Mouse (Mus musculus) thymus, adult 2 months (tissue): ENCODE measurements around the gene Prdm10. TPM values are rescaled to one million over a fixed set of nuclear protein-coding genes. Genes with fewer than 3 reads are reported as not detected.

ENCODE experiments used
- DNase-seq: peaks from one replicate; pipeline ENCODE4 v3.0.0; 2021
- H3K27ac ChIP-seq: fragments of 200-500 bp; 2 replicates; pipeline ENCODE4 v1.5.1; 2012; ENCODE audit warnings: low read length, control low read depth; ENCODE audit not compliant: control insufficient read depth, insufficient read depth
- H3K27me3 ChIP-seq: fragments of 200-500 bp; 2 replicates; pipeline ENCODE4 v1.6.1; 2012; ENCODE audit warnings: mild to moderate bottlenecking, low read length, moderate library complexity, mixed read lengths; ENCODE audit not compliant: control insufficient read depth, insufficient read depth
- H3K36me3 ChIP-seq: fragments of 200-500 bp; 2 replicates; pipeline ENCODE4 v1.6.1; 2012; ENCODE audit warnings: mild to moderate bottlenecking, low read length, moderate library complexity; ENCODE audit not compliant: control insufficient read depth, insufficient read depth
- H3K4me1 ChIP-seq: fragments of 200-500 bp; replicated peaks from 2 replicates; pipeline ENCODE4 v1.6.1; 2012; ENCODE audit warnings: low read length; ENCODE audit not compliant: control insufficient read depth, insufficient read depth
- H3K4me3 ChIP-seq: fragments of 200-500 bp; 2 replicates; pipeline ENCODE4 v1.5.1; 2012; ENCODE audit warnings: mild to moderate bottlenecking, low read length, control low read depth, moderate library complexity; ENCODE audit not compliant: control insufficient read depth, insufficient read depth
- CTCF ChIP-seq: fragments of 200-500 bp; IDR thresholded peaks from 2 replicates; pipeline ENCODE4 v1.5.1; 2012; ENCODE audit warnings: mild to moderate bottlenecking, control low read depth, low read length, moderate library complexity, borderline replicate concordance; ENCODE audit not compliant: control insufficient read depth, poor library complexity, insufficient read depth; ENCODE audit errors: extremely low read depth
- POLR2A ChIP-seq: fragments of 200-500 bp; IDR thresholded peaks from 2 replicates; pipeline ENCODE4 v1.6.1; 2012; ENCODE audit warnings: mild to moderate bottlenecking, low read length, control low read depth, moderate library complexity; ENCODE audit not compliant: control insufficient read depth, poor library complexity, insufficient read depth; ENCODE audit errors: extremely low read depth
- WGBS: fragments of 180-500 bp; shearing (Covaris S2); methylation state at CpG from one replicate; pipeline ENCODE4 v1.1.7; 2018; 5-methylcytosine and 5-hydroxymethylcytosine counted together
- polyA plus RNA-seq: library from polyadenylated mRNA; depleted of rRNA; stranded (reverse); fragments of >200 nt; gene quantifications from 2 replicates; pipeline ENCODE4 v1.2.3, GENCODE M21; 2012; rRNA removed

Gene Prdm10
- polyA plus RNA-seq, 1 experiment, result 21.8 TPM

DNA sequence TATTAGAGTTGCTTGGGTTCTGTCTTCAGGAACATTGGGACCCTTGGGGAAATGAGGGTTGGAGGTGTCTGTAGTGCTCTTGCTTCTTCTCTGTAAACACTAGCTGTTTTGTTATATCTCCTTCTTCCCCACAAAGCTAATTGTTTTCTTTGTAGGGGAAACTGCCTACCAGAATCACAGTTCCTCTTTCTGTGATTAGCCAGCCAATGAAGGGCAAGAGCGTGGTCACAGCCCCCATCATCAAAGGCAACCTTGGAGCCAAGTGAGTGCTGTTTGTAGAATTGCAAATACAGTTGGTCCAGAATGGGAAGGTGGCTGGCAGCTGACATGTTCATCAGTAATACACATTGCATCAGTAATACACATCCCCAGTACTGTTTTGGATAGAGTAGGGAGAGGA, 138.5 kb downstream of the Prdm10 start:
- no peak for DNase-seq
- H3K4me1 ChIP-seq, result no peaks in the 10 kb centered on the region
- no peak overlapping the region for H3K27ac ChIP-seq
- H3K27me3 ChIP-seq, result no peaks in the 10 kb centered on the region
- WGBS, result 82% methylated on average over 1 of the region's 1 CpGs
- H3K36me3 ChIP-seq, result peaks cover 77% of the 10 kb centered on the region
- no peak overlapping the region for H3K4me3 ChIP-seq
- TF ChIP-seq CTCF, result no peak
- TF ChIP-seq POLR2A, result no peak

DNA sequence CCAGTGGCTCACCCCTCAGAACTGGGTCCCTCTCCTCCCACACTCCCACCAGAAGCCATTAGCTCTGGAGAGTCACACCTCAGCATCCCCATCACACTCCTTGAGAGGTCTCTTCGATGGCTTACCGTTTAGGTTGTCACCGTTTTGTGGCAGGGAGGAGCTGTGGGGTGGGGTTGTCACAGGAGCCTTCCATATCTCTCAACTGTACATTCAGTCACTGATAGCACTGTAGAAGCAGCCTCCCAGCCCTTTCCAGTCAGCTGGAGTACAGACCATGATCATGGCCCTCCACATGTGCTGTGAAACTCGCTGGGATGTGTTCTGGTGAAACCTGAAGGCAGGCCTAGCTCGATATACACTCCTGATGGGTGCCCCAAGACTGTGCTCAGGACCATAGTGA, 141.8 kb downstream of the Prdm10 start:
- no peaks in the 10 kb centered on the region for H3K27me3 ChIP-seq
- H3K4me1 ChIP-seq, result no peaks in the 10 kb centered on the region
- 95% methylated on average over 5 of the region's 5 CpGs for WGBS
- H3K36me3 ChIP-seq, result peaks cover 49% of the 10 kb centered on the region
- DNase-seq, result no peak
- H3K27ac ChIP-seq, result no peak overlapping the region
- H3K4me3 ChIP-seq, result no peak overlapping the region
- TF ChIP-seq CTCF (no peak), POLR2A (no peak)

DNA sequence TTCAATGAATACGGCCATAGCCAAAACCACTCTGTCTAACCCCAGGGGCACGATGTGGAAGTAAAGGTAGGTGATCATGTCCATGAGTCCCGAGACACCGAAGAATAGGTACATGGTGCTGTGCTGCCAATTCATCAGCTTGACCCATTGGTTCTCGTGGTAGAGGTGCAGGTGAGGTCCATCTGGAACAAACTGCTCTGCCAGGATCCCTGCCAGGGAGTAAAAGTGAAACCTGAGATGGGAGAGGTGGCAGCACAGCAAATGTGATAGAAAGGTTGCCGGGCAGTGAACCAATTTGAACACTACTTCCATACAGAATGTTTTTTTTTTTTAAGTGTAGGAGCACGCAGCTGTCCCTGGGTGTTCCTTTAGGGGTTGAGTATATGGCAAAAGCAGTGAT, 148.6 kb downstream of the Prdm10 start:
- Histone ChIP-seq H3K36me3 (no peaks in the 10 kb centered on the region), H3K4me1 (no peaks in the 10 kb centered on the region), H3K4me3 (no peak overlapping the region), H3K27ac (no peak overlapping the region), H3K27me3 (no peaks in the 10 kb centered on the region)
- 92% methylated on average over 7 of the region's 7 CpGs for WGBS
- no peak for TF ChIP-seq POLR2A
- DNase-seq, result no peak

DNA sequence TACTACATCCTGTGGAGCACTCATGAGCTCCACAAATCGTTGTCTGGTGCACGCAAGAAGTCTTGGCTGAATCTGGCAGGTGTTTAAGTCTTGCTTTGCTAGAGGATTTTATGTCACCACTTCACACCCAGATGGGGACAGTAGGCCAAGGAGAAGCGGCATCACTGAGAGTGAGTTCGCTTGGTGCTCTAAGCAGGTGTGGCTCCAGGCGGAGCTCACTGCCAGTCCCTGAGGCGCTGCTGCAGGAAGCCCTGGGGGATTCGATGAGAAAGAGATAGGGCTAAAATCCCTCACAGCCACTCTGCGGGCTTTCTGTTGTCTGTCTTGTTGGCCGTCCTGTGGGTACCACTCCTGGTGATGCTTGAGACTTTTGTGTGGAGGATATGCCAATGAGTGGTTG, 149.7 kb downstream of the Prdm10 start:
- WGBS, result 79% methylated on average over 9 of the region's 9 CpGs

More for the DNA sequence above, 149.7 kb downstream of the Prdm10 start:
- no peak overlapping the region for H3K4me3 ChIP-seq
- H3K27me3 ChIP-seq, result no peaks in the 10 kb centered on the region
- no peaks in the 10 kb centered on the region for H3K36me3 ChIP-seq
- TF ChIP-seq POLR2A (no peak), CTCF (no peak)
- no peak for DNase-seq
- H3K4me1 ChIP-seq, result no peaks in the 10 kb centered on the region
- H3K27ac ChIP-seq, result no peak overlapping the region

Other genes with a start within 250 kb of the Prdm10 start
- gene Zbtb44, start 249.9 kb upstream of the Prdm10 start, polyA plus RNA-seq, result 10.4 and 14.7 TPM in 2 replicates
- gene St14, start 148.7 kb upstream of the Prdm10 start, polyA plus RNA-seq, result 13.8 and 15.8 TPM in 2 replicates
- gene Aplp2, start 68.7 kb upstream of the Prdm10 start, polyA plus RNA-seq, result 163 and 188 TPM in 2 replicates
- gene Nfrkb, start 105.7 kb downstream of the Prdm10 start, polyA plus RNA-seq, result 68.7 and 82.9 TPM in 2 replicates
- 21.8 and 24.0 TPM in 2 replicates for gene Tmem45b, start 183.9 kb downstream of the Prdm10 start, polyA plus RNA-seq